Mouse (Mus musculus): ENCODE measurements around the gene Rcsd1. TPM values are rescaled to one million over a fixed set of nuclear protein-coding genes. Genes with fewer than 3 reads are reported as not detected.

Rcsd1 gene
- polyA plus RNA-seq, 1 experiment from 2014 or later = 53.7 TPM

DNA sequence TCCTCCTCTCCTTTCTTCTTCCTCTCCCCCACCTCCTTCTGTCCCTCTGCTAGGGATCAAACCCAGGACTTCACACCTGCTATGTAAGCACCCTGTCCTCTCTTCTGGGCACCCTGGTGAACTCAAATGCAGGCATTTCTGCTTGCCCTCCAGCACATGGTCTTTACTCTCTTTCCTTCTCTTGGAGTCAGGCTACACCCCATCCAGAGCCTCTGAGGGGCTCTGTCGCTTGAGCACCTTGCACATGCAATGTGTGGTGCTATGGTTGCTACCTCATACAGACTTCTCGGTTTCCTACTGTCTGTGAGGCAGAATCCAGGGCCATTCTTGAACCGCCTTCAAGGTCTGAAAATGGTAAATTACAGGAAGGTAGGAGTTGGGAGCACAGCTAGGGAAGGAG is 4.7 kb downstream of the Rcsd1 start:
- Histone ChIP-seq H3K36me3 (ENCODE audit: insufficient read depth, low read length) (no peaks in the 10 kb centered on the region), H3K27ac (peak overlapping the region; percentile 54; the same call in 1 of the 2 replicates), H3K4me1 (replicated peaks; ENCODE audit: insufficient read depth, low read length) (peaks cover 56% of the 10 kb centered on the region), H3K9ac (ENCODE audit: low read depth, low read length) (0 out of 2 replicates have a peak overlapping the region, but pooled peaks have one; percentile 5), H3K4me2 (ENCODE audit: low read length) (peak overlapping the region; percentile 93; the same call in 1 of the 2 replicates), H3K4me3 (replicated peaks; ENCODE audit: low read depth, low read length) (no peak overlapping the region), H3K27me3 (ENCODE audit: insufficient read depth, low read length) (no peaks in the 10 kb centered on the region), H3K9me3 (replicated peaks; ENCODE audit: low read length) (no peaks in the 10 kb centered on the region)
- ATAC-seq (replicated peaks; ENCODE audit: low FRiP score, low read depth) = no peak
- no peak for DNase-seq (ENCODE audit: low spot score)
- WGBS = 74% methylated on average over 3 of the region's 3 CpGs
- TF ChIP-seq CTCF (IDR thresholded peaks at IDR 0.05; ENCODE audit: low read depth) = no peak

DNA sequence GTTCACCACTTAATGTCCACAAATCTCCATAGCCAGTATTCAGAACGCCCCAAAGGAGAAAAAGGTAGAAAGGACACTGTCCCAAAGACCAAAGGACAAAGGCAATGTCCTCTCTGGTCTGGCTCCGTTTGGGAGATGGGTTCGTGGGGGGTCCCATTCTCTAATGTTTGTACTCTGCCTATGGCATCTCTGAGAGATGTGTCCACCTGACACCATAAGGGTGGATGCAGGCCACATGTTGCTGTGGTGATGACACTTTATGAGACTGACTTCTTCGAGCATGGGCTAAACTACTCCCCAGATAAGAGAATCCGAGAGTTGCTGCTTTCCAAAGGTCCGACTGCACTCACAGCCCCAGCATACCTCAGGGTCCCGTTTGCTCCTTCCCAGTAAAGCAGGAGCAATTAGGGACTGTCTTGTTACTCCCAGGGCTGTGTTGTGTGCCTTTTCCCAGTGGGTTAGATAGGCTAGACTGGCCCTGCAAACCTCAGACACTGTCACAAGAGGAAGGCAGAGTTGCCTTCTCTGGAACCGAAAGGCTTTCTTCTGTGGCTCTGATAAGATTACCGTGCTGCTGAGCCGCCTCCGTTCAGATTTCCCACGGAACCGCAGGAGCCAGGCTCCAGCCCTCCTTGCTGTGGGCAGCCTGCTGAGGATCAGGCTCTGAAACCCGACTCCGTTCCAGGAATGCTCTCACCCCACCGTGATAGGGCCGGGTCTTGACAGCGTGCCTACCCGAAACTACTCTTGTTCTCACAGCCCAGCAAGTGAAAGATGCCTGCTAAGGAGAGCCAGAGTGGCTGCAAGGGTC is 7.1 kb downstream of the Rcsd1 start:
- Histone ChIP-seq H3K4me2 (ENCODE audit: low read length) (peak overlapping the region; percentile 49), H3K9me3 (replicated peaks; ENCODE audit: low read length) (no peaks in the 10 kb centered on the region), H3K4me1 (replicated peaks; ENCODE audit: insufficient read depth, low read length) (peaks cover 49% of the 10 kb centered on the region), H3K27me3 (ENCODE audit: insufficient read depth, low read length) (no peaks in the 10 kb centered on the region), H3K27ac (peak overlapping the region; percentile 68; the same call in 1 of the 2 replicates), H3K4me3 (replicated peaks; ENCODE audit: low read depth, low read length) (peak overlapping the region; percentile 11; the same call in 1 of the 2 replicates), H3K9ac (ENCODE audit: low read depth, low read length) (peak overlapping the region; percentile 44; the same call in 1 of the 2 replicates), H3K36me3 (ENCODE audit: insufficient read depth, low read length) (no peaks in the 10 kb centered on the region)
- ATAC-seq (replicated peaks; ENCODE audit: low FRiP score, low read depth) (0 out of 2 replicates have a peak, but pooled peaks have one; percentile 40), DNase-seq (ENCODE audit: low spot score) (peak; percentile 70)
- TF ChIP-seq CTCF (IDR thresholded peaks at IDR 0.05; ENCODE audit: low read depth) = no peak
- WGBS = 15% methylated on average over 19 of the region's 19 CpGs

GRCm38 (mm10) chr1:165701562-165701961 is 8.0 kb downstream of the Rcsd1 start:
- Histone ChIP-seq H3K9me3 (replicated peaks; ENCODE audit: low read length) (no peaks in the 10 kb centered on the region), H3K36me3 (ENCODE audit: insufficient read depth, low read length) (no peaks in the 10 kb centered on the region), H3K4me2 (ENCODE audit: low read length) (peak overlapping the region; percentile 49; the same call in 1 of the 2 replicates), H3K4me1 (replicated peaks; ENCODE audit: insufficient read depth, low read length) (peaks cover 43% of the 10 kb centered on the region), H3K9ac (ENCODE audit: low read depth, low read length) (no peak overlapping the region), H3K4me3 (replicated peaks; ENCODE audit: low read depth, low read length) (no peak overlapping the region), H3K27me3 (ENCODE audit: insufficient read depth, low read length) (no peaks in the 10 kb centered on the region), H3K27ac (peak overlapping the region; percentile 42; the same call in 1 of the 2 replicates)
- TF ChIP-seq CTCF (IDR thresholded peaks at IDR 0.05; ENCODE audit: low read depth) = no peak
- no peak for ATAC-seq (replicated peaks; ENCODE audit: low FRiP score, low read depth)
- WGBS = 36% methylated on average over 9 of the region's 9 CpGs
- peak; percentile 61 for DNase-seq (ENCODE audit: low spot score)

- peaks cover 43% of the 10 kb centered on the region for H3K4me1 ChIP-seq (replicated peaks; ENCODE audit: insufficient read depth, low read length)
- no peak for TF ChIP-seq CTCF (IDR thresholded peaks at IDR 0.05; ENCODE audit: low read depth)
- WGBS = 43% methylated on average over 6 of the region's 6 CpGs
- H3K27me3 ChIP-seq (ENCODE audit: insufficient read depth, low read length) = no peaks in the 10 kb centered on the region
- no peak overlapping the region for H3K9ac ChIP-seq (ENCODE audit: low read depth, low read length)
- no peaks in the 10 kb centered on the region for H3K36me3 ChIP-seq (ENCODE audit: insufficient read depth, low read length)
- H3K9me3 ChIP-seq (replicated peaks; ENCODE audit: low read length) = no peaks in the 10 kb centered on the region
- DNase-seq (ENCODE audit: low spot score) (no peak), ATAC-seq (replicated peaks; ENCODE audit: low FRiP score, low read depth) (0 out of 2 replicates have a peak, but pooled peaks have one; percentile 34)
- peak overlapping the region; percentile 49; the same call in 1 of the 2 replicates for H3K4me2 ChIP-seq (ENCODE audit: low read length)
- H3K4me3 ChIP-seq (replicated peaks; ENCODE audit: low read depth, low read length) = no peak overlapping the region
- peak overlapping the region; percentile 42 for H3K27ac ChIP-seq
These were observed 8.5 kb downstream of the Rcsd1 start for GRCm38 (mm10) chr1:165700933-165701518.

DNA sequence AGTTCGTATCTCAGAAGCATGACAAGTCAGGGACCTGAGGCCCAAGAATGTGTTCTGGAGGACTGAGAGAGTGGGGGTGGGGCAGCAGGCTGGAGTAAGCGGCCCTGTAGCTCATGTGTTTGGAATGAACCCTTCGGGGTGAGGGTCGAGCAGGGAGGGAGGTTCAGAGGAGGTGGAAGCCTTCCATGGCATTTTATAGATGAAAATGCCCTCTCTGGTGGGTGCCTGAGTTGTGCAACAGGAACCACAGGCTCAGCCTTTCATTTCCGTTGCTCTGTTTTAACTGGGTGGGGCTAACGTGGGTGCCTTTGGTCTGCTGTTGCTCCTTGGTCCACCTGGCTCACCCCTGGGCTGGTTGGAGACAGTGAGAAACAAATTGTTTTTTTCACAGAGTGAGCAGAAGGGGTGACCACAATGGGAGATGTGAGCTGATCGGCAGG is 9.2 kb downstream of the Rcsd1 start:
- Histone ChIP-seq H3K27ac (peak overlapping the region; percentile 19; the same call in 1 of the 2 replicates), H3K4me1 (replicated peaks; ENCODE audit: insufficient read depth, low read length) (peaks cover 44% of the 10 kb centered on the region), H3K4me2 (ENCODE audit: low read length) (0 out of 2 replicates have a peak overlapping the region, but pooled peaks have one; percentile 49), H3K27me3 (ENCODE audit: insufficient read depth, low read length) (no peaks in the 10 kb centered on the region), H3K36me3 (ENCODE audit: insufficient read depth, low read length) (no peaks in the 10 kb centered on the region), H3K9ac (ENCODE audit: low read depth, low read length) (no peak overlapping the region), H3K9me3 (replicated peaks; ENCODE audit: low read length) (no peaks in the 10 kb centered on the region), H3K4me3 (replicated peaks; ENCODE audit: low read depth, low read length) (no peak overlapping the region)
- DNase-seq (ENCODE audit: low spot score) (no peak), ATAC-seq (replicated peaks; ENCODE audit: low FRiP score, low read depth) (no peak)
- TF ChIP-seq CTCF (IDR thresholded peaks at IDR 0.05; ENCODE audit: low read depth) = no peak
- 22% methylated on average over 7 of the region's 7 CpGs for WGBS

DNA sequence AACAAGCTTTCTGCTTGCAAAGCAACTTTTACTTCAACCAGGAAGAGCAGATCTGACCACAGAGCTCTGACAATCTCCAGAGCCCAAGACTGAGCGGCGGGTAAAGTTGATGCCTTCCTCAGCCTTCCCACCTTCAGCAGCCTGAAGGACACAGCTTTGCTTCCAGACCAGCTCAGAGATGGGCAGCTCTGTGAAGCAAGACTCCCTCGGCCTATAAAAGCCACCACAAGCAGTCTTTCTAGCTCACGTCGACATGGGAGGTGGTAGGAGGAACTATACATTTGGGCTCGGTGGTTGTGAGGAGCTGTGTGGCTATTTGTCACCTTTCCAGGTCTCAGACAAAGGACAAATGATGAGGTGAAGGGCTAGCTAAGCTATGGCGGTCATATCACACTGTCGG is 11.9 kb downstream of the Rcsd1 start:
- no peak for ATAC-seq (replicated peaks; ENCODE audit: low FRiP score, low read depth)
- TF ChIP-seq CTCF (IDR thresholded peaks at IDR 0.05; ENCODE audit: low read depth) = no peak
- no peak for DNase-seq (ENCODE audit: low spot score)
- peaks cover 61% of the 10 kb centered on the region for H3K4me1 ChIP-seq (replicated peaks; ENCODE audit: insufficient read depth, low read length)
- 71% methylated on average over 8 of the region's 8 CpGs for WGBS
- no peaks in the 10 kb centered on the region for H3K9me3 ChIP-seq (replicated peaks; ENCODE audit: low read length)
- no peak overlapping the region for H3K4me3 ChIP-seq (replicated peaks; ENCODE audit: low read depth, low read length)
- no peak overlapping the region for H3K27ac ChIP-seq
- no peak overlapping the region for H3K4me2 ChIP-seq (ENCODE audit: low read length)
- no peak overlapping the region for H3K9ac ChIP-seq (ENCODE audit: low read depth, low read length)
- no peaks in the 10 kb centered on the region for H3K36me3 ChIP-seq (ENCODE audit: insufficient read depth, low read length)
- H3K27me3 ChIP-seq (ENCODE audit: insufficient read depth, low read length) = no peaks in the 10 kb centered on the region
